Mouse (Mus musculus): ENCODE measurements around the gene Pdlim7. TPM values are rescaled to one million over a fixed set of nuclear protein-coding genes. Genes with fewer than 3 reads are reported as not detected.

Gene Pdlim7
- polyA plus RNA-seq, 1 experiment from 2014 or later, result 240 TPM

GRCm38 (mm10) chr13:55483071-55483470 lies 30.4 kb downstream of the Pdlim7 start:
- no peak for ATAC-seq (ENCODE audit: insufficient read depth, low FRiP score)
- 34% methylated on average over 9 of the region's 9 CpGs for WGBS
- H3K27me3 ChIP-seq (ENCODE audit: control insufficient read depth, insufficient read depth, low read length), result no peaks in the 10 kb centered on the region
- no peaks in the 10 kb centered on the region for H3K9me3 ChIP-seq (replicated peaks; ENCODE audit: control insufficient read depth, low read length)
- H3K27ac ChIP-seq (ENCODE audit: low read length), result peak overlapping the region; percentile 54
- peak overlapping the region; percentile 29; the same call in 1 of the 2 replicates for H3K4me2 ChIP-seq (ENCODE audit: low read depth, low read length)
- H3K4me3 ChIP-seq (replicated peaks; ENCODE audit: low read length), result no peak overlapping the region
- H3K9ac ChIP-seq (ENCODE audit: low read length), result peak overlapping the region; percentile 52
- H3K4me1 ChIP-seq (ENCODE audit: control insufficient read depth, insufficient read depth, low read length), result peaks cover 46% of the 10 kb centered on the region
- peaks cover 14% of the 10 kb centered on the region for H3K36me3 ChIP-seq (ENCODE audit: control insufficient read depth, insufficient read depth, low read length)

- peak overlapping the region; percentile 54 for H3K27ac ChIP-seq (ENCODE audit: low read length)
- no peaks in the 10 kb centered on the region for H3K27me3 ChIP-seq (ENCODE audit: control insufficient read depth, insufficient read depth, low read length)
- peak; percentile 34; the same call in 1 of the 2 replicates for ATAC-seq (ENCODE audit: insufficient read depth, low FRiP score)
- peak overlapping the region; percentile 52 for H3K9ac ChIP-seq (ENCODE audit: low read length)
- 57% methylated on average over 7 of the region's 7 CpGs for WGBS
- H3K36me3 ChIP-seq (ENCODE audit: control insufficient read depth, insufficient read depth, low read length), result peaks cover 14% of the 10 kb centered on the region
- 0 out of 2 replicates have a peak overlapping the region, but pooled peaks have one; percentile 29 for H3K4me2 ChIP-seq (ENCODE audit: low read depth, low read length)
- no peak overlapping the region for H3K4me3 ChIP-seq (replicated peaks; ENCODE audit: low read length)
- no peaks in the 10 kb centered on the region for H3K9me3 ChIP-seq (replicated peaks; ENCODE audit: control insufficient read depth, low read length)
- H3K4me1 ChIP-seq (ENCODE audit: control insufficient read depth, insufficient read depth, low read length), result peaks cover 46% of the 10 kb centered on the region
These were observed 30.9 kb downstream of the Pdlim7 start for GRCm38 (mm10) chr13:55482542-55482941.

- Histone ChIP-seq H3K27ac (ENCODE audit: low read length) (no peak overlapping the region), H3K9me3 (replicated peaks; ENCODE audit: control insufficient read depth, low read length) (no peaks in the 10 kb centered on the region), H3K36me3 (ENCODE audit: control insufficient read depth, insufficient read depth, low read length) (peaks cover 29% of the 10 kb centered on the region), H3K4me2 (ENCODE audit: low read depth, low read length) (no peak overlapping the region), H3K9ac (ENCODE audit: low read length) (no peak overlapping the region), H3K27me3 (ENCODE audit: control insufficient read depth, insufficient read depth, low read length) (no peaks in the 10 kb centered on the region), H3K4me1 (ENCODE audit: control insufficient read depth, insufficient read depth, low read length) (peaks cover 26% of the 10 kb centered on the region), H3K4me3 (replicated peaks; ENCODE audit: low read length) (no peak overlapping the region)
- no peak for ATAC-seq (ENCODE audit: insufficient read depth, low FRiP score)
These were observed 33.5 kb downstream of the Pdlim7 start for GRCm38 (mm10) chr13:55479929-55480328.

- H3K9me3 ChIP-seq (replicated peaks; ENCODE audit: control insufficient read depth, low read length), result no peaks in the 10 kb centered on the region
- no peak overlapping the region for H3K4me3 ChIP-seq (replicated peaks; ENCODE audit: low read length)
- H3K27ac ChIP-seq (ENCODE audit: low read length), result no peak overlapping the region
- no peak overlapping the region for H3K9ac ChIP-seq (ENCODE audit: low read length)
- H3K4me1 ChIP-seq (ENCODE audit: control insufficient read depth, insufficient read depth, low read length), result peaks cover 18% of the 10 kb centered on the region
- H3K4me2 ChIP-seq (ENCODE audit: low read depth, low read length), result no peak overlapping the region
- 82% methylated on average over 7 of the region's 7 CpGs for WGBS
- no peaks in the 10 kb centered on the region for H3K27me3 ChIP-seq (ENCODE audit: control insufficient read depth, insufficient read depth, low read length)
- no peak for ATAC-seq (ENCODE audit: insufficient read depth, low FRiP score)
- peaks cover 29% of the 10 kb centered on the region for H3K36me3 ChIP-seq (ENCODE audit: control insufficient read depth, insufficient read depth, low read length)
These were observed 34.5 kb downstream of the Pdlim7 start for GRCm38 (mm10) chr13:55479008-55479407.

GRCm38 (mm10) chr13:55478036-55478435 lies 35.4 kb downstream of the Pdlim7 start:
- Histone ChIP-seq H3K36me3 (ENCODE audit: control insufficient read depth, insufficient read depth, low read length) (peaks cover 29% of the 10 kb centered on the region), H3K4me1 (ENCODE audit: control insufficient read depth, insufficient read depth, low read length) (peaks cover 15% of the 10 kb centered on the region), H3K27ac (ENCODE audit: low read length) (no peak overlapping the region), H3K27me3 (ENCODE audit: control insufficient read depth, insufficient read depth, low read length) (no peaks in the 10 kb centered on the region), H3K4me3 (replicated peaks; ENCODE audit: low read length) (no peak overlapping the region), H3K9me3 (replicated peaks; ENCODE audit: control insufficient read depth, low read length) (no peaks in the 10 kb centered on the region), H3K4me2 (ENCODE audit: low read depth, low read length) (no peak overlapping the region), H3K9ac (ENCODE audit: low read length) (no peak overlapping the region)
- ATAC-seq (ENCODE audit: insufficient read depth, low FRiP score), result no peak
- 58% methylated on average over 5 of the region's 5 CpGs for WGBS

GRCm38 (mm10) chr13:55477492-55477891 lies 36.0 kb downstream of the Pdlim7 start:
- no peak overlapping the region for H3K4me2 ChIP-seq (ENCODE audit: low read depth, low read length)
- H3K27me3 ChIP-seq (ENCODE audit: control insufficient read depth, insufficient read depth, low read length), result no peaks in the 10 kb centered on the region
- H3K4me1 ChIP-seq (ENCODE audit: control insufficient read depth, insufficient read depth, low read length), result peaks cover 13% of the 10 kb centered on the region
- WGBS, result 66% methylated on average over 16 of the region's 16 CpGs
- no peak overlapping the region for H3K27ac ChIP-seq (ENCODE audit: low read length)
- no peak overlapping the region for H3K9ac ChIP-seq (ENCODE audit: low read length)
- H3K9me3 ChIP-seq (replicated peaks; ENCODE audit: control insufficient read depth, low read length), result no peaks in the 10 kb centered on the region
- H3K4me3 ChIP-seq (replicated peaks; ENCODE audit: low read length), result no peak overlapping the region
- ATAC-seq (ENCODE audit: insufficient read depth, low FRiP score), result no peak
- peaks cover 29% of the 10 kb centered on the region for H3K36me3 ChIP-seq (ENCODE audit: control insufficient read depth, insufficient read depth, low read length)

- Histone ChIP-seq H3K36me3 (ENCODE audit: control insufficient read depth, insufficient read depth, low read length) (peaks cover 24% of the 10 kb centered on the region), H3K9ac (ENCODE audit: low read length) (no peak overlapping the region), H3K9me3 (replicated peaks; ENCODE audit: control insufficient read depth, low read length) (no peaks in the 10 kb centered on the region), H3K27me3 (ENCODE audit: control insufficient read depth, insufficient read depth, low read length) (no peaks in the 10 kb centered on the region), H3K4me2 (ENCODE audit: low read depth, low read length) (no peak overlapping the region), H3K4me1 (ENCODE audit: control insufficient read depth, insufficient read depth, low read length) (peaks cover 12% of the 10 kb centered on the region), H3K4me3 (replicated peaks; ENCODE audit: low read length) (no peak overlapping the region), H3K27ac (ENCODE audit: low read length) (no peak overlapping the region)
- ATAC-seq (ENCODE audit: insufficient read depth, low FRiP score), result no peak
- 90% methylated on average over 8 of the region's 8 CpGs for WGBS
These were observed 37.2 kb downstream of the Pdlim7 start for GRCm38 (mm10) chr13:55476256-55476655.

- no peaks in the 10 kb centered on the region for H3K27me3 ChIP-seq (ENCODE audit: control insufficient read depth, insufficient read depth, low read length)
- peaks cover 21% of the 10 kb centered on the region for H3K36me3 ChIP-seq (ENCODE audit: control insufficient read depth, insufficient read depth, low read length)
- no peak for ATAC-seq (ENCODE audit: insufficient read depth, low FRiP score)
- peaks cover 17% of the 10 kb centered on the region for H3K4me1 ChIP-seq (ENCODE audit: control insufficient read depth, insufficient read depth, low read length)
- H3K4me2 ChIP-seq (ENCODE audit: low read depth, low read length), result no peak overlapping the region
- 82% methylated on average over 5 of the region's 5 CpGs for WGBS
- H3K9ac ChIP-seq (ENCODE audit: low read length), result no peak overlapping the region
- no peaks in the 10 kb centered on the region for H3K9me3 ChIP-seq (replicated peaks; ENCODE audit: control insufficient read depth, low read length)
- no peak overlapping the region for H3K4me3 ChIP-seq (replicated peaks; ENCODE audit: low read length)
- H3K27ac ChIP-seq (ENCODE audit: low read length), result no peak overlapping the region
These were observed 37.7 kb downstream of the Pdlim7 start for GRCm38 (mm10) chr13:55475750-55476149.

GRCm38 (mm10) chr13:55474621-55475069 lies 38.8 kb downstream of the Pdlim7 start:
- H3K27me3 ChIP-seq (ENCODE audit: control insufficient read depth, insufficient read depth, low read length), result peaks cover 4% of the 10 kb centered on the region; the same call in 1 of the 2 replicates
- no peak overlapping the region for H3K9ac ChIP-seq (ENCODE audit: low read length)
- 55% methylated on average over 5 of the region's 5 CpGs for WGBS
- no peak for ATAC-seq (ENCODE audit: insufficient read depth, low FRiP score)
- H3K9me3 ChIP-seq (replicated peaks; ENCODE audit: control insufficient read depth, low read length), result no peaks in the 10 kb centered on the region
- H3K4me2 ChIP-seq (ENCODE audit: low read depth, low read length), result no peak overlapping the region
- H3K4me1 ChIP-seq (ENCODE audit: control insufficient read depth, insufficient read depth, low read length), result peaks cover 17% of the 10 kb centered on the region
- H3K27ac ChIP-seq (ENCODE audit: low read length), result no peak overlapping the region
- H3K4me3 ChIP-seq (replicated peaks; ENCODE audit: low read length), result no peak overlapping the region
- peaks cover 15% of the 10 kb centered on the region for H3K36me3 ChIP-seq (ENCODE audit: control insufficient read depth, insufficient read depth, low read length)
